Mouse (Mus musculus) cerebellum, postnatal 25 days (tissue): ENCODE data around the gene Il19.
A peak's percentile ranks its signal among the peaks of the same experiment; 100 is the strongest.

Source experiments
- DNase-seq, 2 experiments: peaks; one replicate each; pipeline ENCODE4 v3.0.0; 2021; ENCODE audit warnings: mixed read lengths in 2 of 2

Il19 gene

DNA sequence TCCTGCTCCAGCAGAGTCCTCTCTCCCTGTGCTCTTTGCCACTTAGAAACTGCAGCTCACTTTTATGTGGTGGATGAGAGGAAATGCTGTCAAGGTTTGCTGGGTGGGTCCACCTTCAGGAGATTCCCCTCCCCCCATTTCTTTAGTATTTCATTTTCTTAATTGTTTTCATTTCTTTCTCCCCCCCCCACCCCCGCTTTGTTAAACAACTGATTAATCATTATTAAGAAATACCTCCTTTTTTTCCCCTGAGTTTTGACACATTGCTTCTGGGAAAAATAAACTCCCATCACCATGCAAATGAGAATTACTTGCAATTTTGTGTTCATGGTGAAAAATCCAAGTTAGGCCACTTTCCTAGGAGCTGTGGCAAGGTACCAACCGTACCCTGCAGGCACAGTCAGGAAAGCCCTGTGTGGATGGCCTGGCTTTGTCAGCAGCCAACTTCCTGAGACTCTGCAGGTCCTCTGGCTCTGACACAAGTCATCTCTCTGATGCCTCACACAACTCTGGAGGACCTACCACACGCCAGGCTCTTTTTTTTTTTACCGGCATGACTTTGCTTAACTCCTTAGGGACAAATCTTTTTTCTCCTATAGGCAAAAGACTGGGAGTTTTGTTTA lies at the start of gene Il19:
TSS of gene Il19 (minus strand) at position 51 of the 623 bp plus-strand sequence.
- peak; percentile 75 to 84 for DNase-seq

- DNase-seq: no peak
Measured at GRCm38 (mm10) chr1:130989331-130989730, 49.4 kb upstream of the Il19 start.

DNA sequence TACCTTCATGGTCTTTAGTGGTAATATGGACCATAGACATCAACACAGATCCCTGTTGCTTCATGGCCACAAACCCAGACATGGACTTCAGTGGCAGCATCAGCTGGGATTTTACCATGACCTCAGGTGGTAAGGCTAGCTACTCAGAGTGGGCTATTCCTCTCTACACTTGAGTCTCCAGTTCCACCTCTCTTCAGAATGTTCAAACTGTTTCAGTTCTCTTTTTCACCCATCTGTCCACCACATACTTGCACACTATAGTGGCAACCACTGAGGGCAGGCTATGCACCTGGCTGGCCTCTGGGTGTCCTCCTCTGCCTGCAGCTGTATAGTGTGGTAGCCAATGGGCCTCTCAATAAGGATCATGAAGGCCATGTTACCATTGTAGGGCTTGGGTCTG lies 47.5 kb upstream of the Il19 start:
- no peak for DNase-seq

GRCm38 (mm10) chr1:130987001-130987400 lies 47.1 kb upstream of the Il19 start:
- no peak for DNase-seq

- peak in 1 of 2 experiments; percentile 14 for DNase-seq
Measured at GRCm38 (mm10) chr1:130984441-130984840, 44.5 kb upstream of the Il19 start.

DNA sequence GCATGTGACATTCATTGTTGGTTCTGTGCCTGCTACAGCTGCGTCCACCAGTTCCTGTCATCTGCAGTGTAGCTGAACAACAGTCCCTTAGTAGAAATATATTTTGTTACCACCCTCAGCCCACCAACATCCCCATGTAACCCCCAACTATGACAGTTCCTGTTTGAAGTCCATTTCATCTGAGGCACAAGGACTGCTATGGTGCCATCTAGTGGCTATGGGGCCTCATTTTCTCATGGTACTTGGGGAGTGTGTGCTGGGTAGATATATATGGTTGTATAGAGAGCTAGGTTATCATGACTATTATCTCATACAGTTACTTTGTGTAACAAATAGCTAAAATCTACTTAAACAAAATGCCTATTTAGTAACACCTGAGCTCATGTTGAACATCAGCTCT lies 39.5 kb upstream of the Il19 start:
- DNase-seq: peak; percentile 55 to 73

GRCm38 (mm10) chr1:130963891-130964290 lies 24.0 kb upstream of the Il19 start:
- DNase-seq: peak; percentile 27 to 49

DNA sequence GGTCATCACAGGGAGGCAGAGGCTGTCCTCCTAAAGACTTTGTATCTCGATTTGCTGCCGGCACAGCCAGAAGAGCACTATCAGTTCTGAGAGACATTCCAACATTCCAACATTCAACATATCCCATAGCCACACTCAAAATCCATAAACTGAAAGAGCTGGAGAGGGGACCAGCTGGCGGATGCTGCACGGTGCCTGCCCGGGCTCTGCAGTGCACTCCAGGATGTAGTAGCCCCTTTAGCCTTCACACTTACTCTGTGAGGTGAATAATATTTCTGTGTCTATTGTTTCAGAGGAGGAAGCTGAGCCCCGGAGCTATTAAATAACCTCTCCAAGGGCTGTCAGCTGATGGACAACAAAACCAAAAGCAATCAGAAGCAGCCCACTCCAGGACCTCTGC lies 7.0 kb upstream of the Il19 start:
- no peak for DNase-seq

- peak; percentile 30 to 38 for DNase-seq
Measured at GRCm38 (mm10) chr1:130941801-130942200, 1.9 kb upstream of the Il19 start.

DNA sequence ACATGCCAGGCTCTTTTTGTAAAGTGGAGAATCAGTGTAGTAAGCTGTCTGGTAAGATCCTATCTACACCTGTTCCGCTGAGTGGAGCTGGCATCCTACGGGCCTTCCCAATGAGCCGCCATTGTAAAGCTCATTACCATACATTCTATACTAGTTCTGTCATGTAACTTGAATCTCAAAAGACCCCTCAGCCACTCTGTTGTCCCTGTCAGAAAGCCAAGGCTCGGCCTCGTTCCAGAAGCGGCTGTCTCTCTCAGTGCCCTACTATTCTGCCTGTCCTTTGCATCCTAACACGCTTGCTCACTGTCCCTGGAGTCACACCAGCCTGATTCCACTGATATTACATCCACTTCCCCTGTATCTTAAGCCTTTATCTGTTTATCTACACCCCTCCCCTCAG lies 1.7 kb downstream of the Il19 start:
- peak; percentile 50 to 62 for DNase-seq

DNA sequence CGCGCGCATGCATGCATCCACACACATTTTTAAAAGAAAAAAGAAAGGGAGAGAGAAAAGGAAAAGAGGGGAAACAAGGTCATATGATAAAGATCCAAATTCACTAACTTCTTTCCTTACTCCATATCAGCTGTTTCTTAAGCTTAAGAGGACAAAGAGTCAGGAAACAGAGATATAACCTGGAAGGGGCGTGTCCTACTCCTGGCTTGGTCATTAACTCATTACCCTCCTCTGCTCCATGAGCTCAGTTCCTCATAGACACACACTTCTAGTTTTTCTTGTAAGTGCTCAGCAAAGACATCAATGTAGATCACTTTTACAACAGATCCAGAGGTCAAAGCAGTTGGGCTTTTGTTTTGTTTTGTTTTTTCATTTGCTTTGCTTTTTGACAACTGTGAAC lies 2.7 kb downstream of the Il19 start:
- DNase-seq: no peak

GRCm38 (mm10) chr1:130936351-130936750 lies 3.6 kb downstream of the Il19 start:
- DNase-seq: no peak

DNA sequence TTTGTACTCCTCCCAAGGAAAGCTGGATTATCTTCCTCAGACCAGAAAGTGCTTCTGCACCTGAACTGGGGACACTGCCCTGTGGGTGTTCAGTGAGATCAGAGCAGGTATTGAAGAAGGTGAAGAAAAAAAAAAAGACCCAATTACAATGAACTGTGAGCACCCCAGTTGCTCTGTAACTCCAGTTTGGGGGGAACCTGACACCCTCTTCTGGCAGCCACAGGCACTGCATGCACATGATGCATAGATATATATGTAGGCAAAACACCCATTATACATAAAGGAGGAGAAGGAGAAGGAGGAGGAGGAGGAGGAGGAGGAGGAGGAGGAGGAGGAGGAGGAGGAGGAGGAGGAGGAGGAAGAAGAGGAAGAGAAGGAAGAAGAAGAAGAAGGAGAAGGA lies 13.4 kb downstream of the Il19 start:
- DNase-seq: no peak

GRCm38 (mm10) chr1:130918323-130918980 lies 21.5 kb downstream of the Il19 start:
- DNase-seq: no peak

- no peak for DNase-seq
Measured at GRCm38 (mm10) chr1:130911401-130912010, 28.4 kb downstream of the Il19 start, which contains the start of gene Il20. TSS of gene Il20 (minus strand) at chr1:130911451.

DNA sequence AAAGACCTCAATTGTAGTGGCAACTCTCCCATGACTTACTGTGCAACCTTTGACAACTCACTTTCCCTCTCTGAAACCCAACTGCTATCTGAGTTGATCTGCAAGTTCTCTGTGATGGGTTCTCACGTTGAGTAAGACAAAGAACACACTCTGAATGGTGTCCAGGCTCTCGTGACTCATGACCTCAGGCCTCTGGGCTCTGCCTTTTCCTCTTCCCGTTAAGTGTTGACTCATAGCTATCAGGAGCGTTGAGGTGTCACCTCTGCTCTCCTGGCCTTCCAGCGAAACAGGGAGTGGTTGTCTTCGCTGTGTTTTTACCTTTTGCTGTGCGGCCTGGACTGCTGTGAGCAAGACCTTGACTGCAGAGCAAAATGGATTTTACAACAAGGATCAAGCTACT lies 37.4 kb downstream of the Il19 start:
- DNase-seq: no peak

- no peak for DNase-seq
Measured at GRCm38 (mm10) chr1:130894468-130894867, 45.4 kb downstream of the Il19 start.

DNA sequence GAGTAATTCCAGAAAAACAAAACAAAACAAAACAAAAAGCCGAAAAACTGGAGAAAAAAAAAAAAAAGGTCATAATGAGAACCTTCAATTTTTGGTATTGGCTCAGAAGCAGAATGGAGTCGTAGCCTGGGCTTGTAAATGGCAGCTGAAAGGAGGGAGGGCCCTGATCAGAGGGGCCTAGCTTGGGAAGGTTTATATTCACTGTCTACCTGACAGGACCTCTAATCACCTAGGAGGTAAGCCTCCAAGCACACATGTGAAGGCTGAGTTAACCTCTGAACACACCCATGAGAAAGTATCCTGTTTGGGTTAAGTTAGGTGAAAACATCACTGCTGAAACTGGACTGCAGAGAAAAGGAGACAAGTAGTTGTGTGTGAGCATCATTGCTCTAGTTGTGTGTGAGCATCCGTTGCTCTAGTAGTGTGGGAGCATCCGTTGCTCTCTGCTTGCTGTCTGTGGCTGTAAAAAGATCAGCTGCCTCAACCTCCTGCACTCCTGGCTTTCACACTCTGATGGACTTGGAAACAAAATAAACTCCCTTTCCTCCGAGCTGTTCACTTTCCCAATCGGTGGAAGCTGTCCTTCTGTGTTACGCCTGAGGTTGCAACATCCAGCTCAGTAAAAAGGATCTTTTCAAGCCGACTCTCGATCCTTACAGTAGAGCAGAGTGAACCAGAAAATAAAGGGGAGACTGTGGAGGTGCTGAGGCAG lies 46.4 kb downstream of the Il19 start:
- no peak for DNase-seq

- no peak for DNase-seq
Measured at GRCm38 (mm10) chr1:130892446-130892845, 47.5 kb downstream of the Il19 start.

- DNase-seq: no peak
Measured at GRCm38 (mm10) chr1:130887354-130887753, 52.6 kb downstream of the Il19 start, which contains the start of gene Il24. TSS of gene Il24 (minus strand) at chr1:130887454.

- DNase-seq: no peak
Measured at GRCm38 (mm10) chr1:130883146-130883545, 56.8 kb downstream of the Il19 start.
